Mouse (Mus musculus): ENCODE measurements around the gene Timm23. TPM values are rescaled to one million over a fixed set of nuclear protein-coding genes. Genes with fewer than 3 reads are reported as not detected.
"Not testable (repeated sequence)": the region's sequence is repeated elsewhere in the genome, so short reads cannot be mapped to it uniquely, and the experiment has no call there.

The Timm23 gene
- 218 and 251 TPM in 2 replicates for polyA plus RNA-seq (2015; fragmentation: Nextera tagmentation; extraction: Ambion mirVana)

- Histone ChIP-seq H3K9me3 (replicated peaks; ENCODE audit: control insufficient read depth, low read length) (0 out of 2 replicates have a peak, but pooled peaks cover 6% of the 10 kb centered on the region), H3K9ac (ENCODE audit: low read length) (peak within 1 kb of the TSS; percentile 95), H3K4me1 (ENCODE audit: control insufficient read depth, insufficient read depth, low read length) (peaks cover 16% of the 10 kb centered on the region), H3K27me3 (ENCODE audit: control insufficient read depth, insufficient read depth, low read length) (no peaks in the 10 kb centered on the region), H3K4me3 (replicated peaks; ENCODE audit: low read length) (peak within 1 kb of the TSS; percentile 98), H3K36me3 (ENCODE audit: control insufficient read depth, insufficient read depth, low read length) (peaks cover 9% of the 10 kb centered on the region), H3K4me2 (ENCODE audit: low read depth, low read length) (peak within 1 kb of the TSS; percentile 82), H3K27ac (ENCODE audit: low read length) (peak within 1 kb of the TSS; percentile 76)
- 0% methylated on average over 76 of the region's 77 CpGs for whole genome bisulfite sequencing
- ATAC-seq (ENCODE audit: insufficient read depth, low FRiP score) = peak; percentile 94
Observed at GRCm38 (mm10) chr14:32201791-32202451, at the start of gene Timm23, which contains the start of gene Parg. TSS of gene Timm23 (minus strand) at chr14:32201898. TSS of gene Parg (plus strand) at chr14:32201949.

GRCm38 (mm10) chr14:32249616-32250015 lies 47.9 kb upstream of the Timm23 start:
- Histone ChIP-seq H3K27ac (ENCODE audit: low read length) (no peak overlapping the region), H3K27me3 (ENCODE audit: control insufficient read depth, insufficient read depth, low read length) (no peaks in the 10 kb centered on the region), H3K4me3 (replicated peaks; ENCODE audit: low read length) (no peak overlapping the region), H3K4me1 (ENCODE audit: control insufficient read depth, insufficient read depth, low read length) (peaks cover 2% of the 10 kb centered on the region; the same call in 1 of the 2 replicates), H3K9ac (ENCODE audit: low read length) (no peak overlapping the region), H3K9me3 (replicated peaks; ENCODE audit: control insufficient read depth, low read length) (no peaks in the 10 kb centered on the region), H3K4me2 (ENCODE audit: low read depth, low read length) (no peak overlapping the region), H3K36me3 (ENCODE audit: control insufficient read depth, insufficient read depth, low read length) (no peaks in the 10 kb centered on the region)
- no peak for ATAC-seq (ENCODE audit: insufficient read depth, low FRiP score)
- WGBS = 71% methylated on average over 6 of the region's 6 CpGs

DNA sequence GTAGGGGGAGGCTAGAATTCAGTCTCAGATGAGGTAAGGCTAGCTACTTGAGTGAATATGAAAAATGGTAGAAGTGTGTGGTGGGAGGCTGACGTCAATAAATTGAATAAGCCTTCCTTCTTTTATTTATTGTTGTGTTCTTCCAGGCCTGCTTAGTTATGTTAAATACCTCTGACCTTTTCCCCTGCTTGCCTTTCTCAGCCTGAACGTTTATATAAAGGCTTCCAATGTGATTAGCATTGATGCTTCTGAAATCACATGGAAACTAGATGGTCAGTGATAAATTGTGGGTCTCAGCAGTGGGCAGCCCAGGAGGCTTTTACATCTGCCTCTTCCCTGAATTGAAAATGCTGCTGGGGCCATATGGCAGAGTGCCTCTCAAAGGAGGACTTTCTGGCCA lies 44.3 kb upstream of the Timm23 start:
- no peak for ATAC-seq (ENCODE audit: insufficient read depth, low FRiP score)
- Histone ChIP-seq H3K4me3 (replicated peaks; ENCODE audit: low read length) (no peak overlapping the region), H3K27me3 (ENCODE audit: control insufficient read depth, insufficient read depth, low read length) (no peaks in the 10 kb centered on the region), H3K9ac (ENCODE audit: low read length) (no peak overlapping the region), H3K4me2 (ENCODE audit: low read depth, low read length) (no peak overlapping the region), H3K27ac (ENCODE audit: low read length) (no peak overlapping the region), H3K36me3 (ENCODE audit: control insufficient read depth, insufficient read depth, low read length) (no peaks in the 10 kb centered on the region), H3K9me3 (replicated peaks; ENCODE audit: control insufficient read depth, low read length) (no peaks in the 10 kb centered on the region), H3K4me1 (ENCODE audit: control insufficient read depth, insufficient read depth, low read length) (peaks cover 2% of the 10 kb centered on the region; the same call in 1 of the 2 replicates)
- WGBS = 21% methylated on average over 2 of the region's 2 CpGs

DNA sequence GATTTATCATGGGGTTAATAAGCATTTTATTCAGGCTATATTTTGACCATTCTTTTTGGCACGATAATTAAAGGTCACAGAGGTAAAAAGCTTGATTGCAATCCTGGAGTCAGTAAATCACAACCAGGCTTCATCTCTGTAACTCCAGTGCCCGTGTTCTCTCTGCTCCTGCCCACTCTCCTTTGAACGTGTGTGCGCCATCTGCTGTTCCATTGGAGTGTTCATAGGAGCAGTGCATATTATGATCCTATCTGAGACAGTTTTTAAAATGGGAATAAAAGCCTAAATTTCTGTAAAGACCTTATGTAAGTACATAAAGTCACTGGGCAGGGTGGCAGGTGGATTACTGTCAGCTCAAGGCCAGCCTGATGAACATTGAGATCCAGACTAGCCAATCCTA lies 40.7 kb upstream of the Timm23 start:
- Histone ChIP-seq H3K4me3 (replicated peaks; ENCODE audit: low read length) (no peak overlapping the region), H3K9ac (ENCODE audit: low read length) (no peak overlapping the region), H3K27me3 (ENCODE audit: control insufficient read depth, insufficient read depth, low read length) (no peaks in the 10 kb centered on the region), H3K27ac (ENCODE audit: low read length) (no peak overlapping the region), H3K9me3 (replicated peaks; ENCODE audit: control insufficient read depth, low read length) (no peaks in the 10 kb centered on the region), H3K36me3 (ENCODE audit: control insufficient read depth, insufficient read depth, low read length) (no peaks in the 10 kb centered on the region), H3K4me1 (ENCODE audit: control insufficient read depth, insufficient read depth, low read length) (peaks cover 2% of the 10 kb centered on the region; the same call in 1 of the 2 replicates), H3K4me2 (ENCODE audit: low read depth, low read length) (no peak overlapping the region)
- no peak for ATAC-seq (ENCODE audit: insufficient read depth, low FRiP score)
- 79% methylated on average over 4 of the region's 4 CpGs for WGBS

DNA sequence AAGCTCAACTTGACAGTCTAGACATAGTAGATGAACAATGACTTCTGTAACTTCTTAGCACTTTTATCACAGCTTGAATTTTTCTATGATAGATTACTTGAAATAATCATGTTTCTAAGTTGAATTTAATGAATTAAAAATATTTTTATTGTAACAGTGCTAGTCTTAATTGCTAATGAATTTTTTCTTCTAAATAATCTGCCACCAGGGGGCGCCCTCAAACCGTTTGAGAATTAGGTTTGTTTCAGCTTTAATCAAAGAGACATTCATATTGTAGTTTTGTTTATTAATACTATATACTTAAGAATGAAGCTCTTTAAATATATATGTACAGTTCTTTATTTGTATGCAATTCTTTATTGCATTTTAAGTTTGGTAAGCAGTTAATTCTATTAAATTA lies 27.3 kb upstream of the Timm23 start:
- H3K27me3 ChIP-seq (ENCODE audit: control insufficient read depth, insufficient read depth, low read length) = no peaks in the 10 kb centered on the region
- WGBS = under 1% methylated on average over 2 of the region's 2 CpGs
- H3K9me3 ChIP-seq (replicated peaks; ENCODE audit: control insufficient read depth, low read length) = no peaks in the 10 kb centered on the region
- no peak overlapping the region for H3K4me3 ChIP-seq (replicated peaks; ENCODE audit: low read length)
- no peak overlapping the region for H3K9ac ChIP-seq (ENCODE audit: low read length)
- no peak overlapping the region for H3K27ac ChIP-seq (ENCODE audit: low read length)
- H3K36me3 ChIP-seq (ENCODE audit: control insufficient read depth, insufficient read depth, low read length) = no peaks in the 10 kb centered on the region
- no peak overlapping the region for H3K4me2 ChIP-seq (ENCODE audit: low read depth, low read length)
- ATAC-seq (ENCODE audit: insufficient read depth, low FRiP score) = no peak
- H3K4me1 ChIP-seq (ENCODE audit: control insufficient read depth, insufficient read depth, low read length) = no peaks in the 10 kb centered on the region

GRCm38 (mm10) chr14:32226601-32227000 lies 24.9 kb upstream of the Timm23 start:
- Histone ChIP-seq H3K9me3 (replicated peaks; ENCODE audit: control insufficient read depth, low read length) (no peaks in the 10 kb centered on the region), H3K9ac (ENCODE audit: low read length) (no peak overlapping the region), H3K4me2 (ENCODE audit: low read depth, low read length) (no peak overlapping the region), H3K36me3 (ENCODE audit: control insufficient read depth, insufficient read depth, low read length) (no peaks in the 10 kb centered on the region), H3K27me3 (ENCODE audit: control insufficient read depth, insufficient read depth, low read length) (no peaks in the 10 kb centered on the region), H3K4me3 (replicated peaks; ENCODE audit: low read length) (no peak overlapping the region), H3K4me1 (ENCODE audit: control insufficient read depth, insufficient read depth, low read length) (no peaks in the 10 kb centered on the region), H3K27ac (ENCODE audit: low read length) (no peak overlapping the region)
- no peak for ATAC-seq (ENCODE audit: insufficient read depth, low FRiP score)

- Histone ChIP-seq H3K4me3 (replicated peaks; ENCODE audit: low read length) (peak overlapping the region; percentile 98), H3K9me3 (replicated peaks; ENCODE audit: control insufficient read depth, low read length) (0 out of 2 replicates have a peak, but pooled peaks cover 6% of the 10 kb centered on the region), H3K4me2 (ENCODE audit: low read depth, low read length) (peak overlapping the region; percentile 73), H3K4me1 (ENCODE audit: control insufficient read depth, insufficient read depth, low read length) (peaks cover 16% of the 10 kb centered on the region), H3K36me3 (ENCODE audit: control insufficient read depth, insufficient read depth, low read length) (peaks cover 10% of the 10 kb centered on the region), H3K27ac (ENCODE audit: low read length) (peak overlapping the region; percentile 76), H3K9ac (ENCODE audit: low read length) (peak overlapping the region; percentile 80), H3K27me3 (ENCODE audit: control insufficient read depth, insufficient read depth, low read length) (no peaks in the 10 kb centered on the region)
- peak; percentile 54; the same call in 1 of the 2 replicates for ATAC-seq (ENCODE audit: insufficient read depth, low FRiP score)
- under 1% methylated on average over 26 of the region's 26 CpGs for WGBS
Observed at GRCm38 (mm10) chr14:32201354-32201753, 344 bp downstream of the Timm23 start.

- H3K4me2 ChIP-seq (ENCODE audit: low read depth, low read length); H3K27me3 ChIP-seq (ENCODE audit: control insufficient read depth, insufficient read depth, low read length); H3K27ac ChIP-seq (ENCODE audit: low read length); H3K4me1 ChIP-seq (ENCODE audit: control insufficient read depth, insufficient read depth, low read length); H3K9ac ChIP-seq (ENCODE audit: low read length); H3K9me3 ChIP-seq (replicated peaks; ENCODE audit: control insufficient read depth, low read length); ATAC-seq (ENCODE audit: insufficient read depth, low FRiP score); H3K4me3 ChIP-seq (replicated peaks; ENCODE audit: low read length): not testable (repeated sequence)
- peaks cover 12% of the 10 kb centered on the region for H3K36me3 ChIP-seq (ENCODE audit: control insufficient read depth, insufficient read depth, low read length)
- 79% methylated on average over 5 of the region's 5 CpGs for WGBS
Observed at GRCm38 (mm10) chr14:32193557-32193956, 8.1 kb downstream of the Timm23 start.

DNA sequence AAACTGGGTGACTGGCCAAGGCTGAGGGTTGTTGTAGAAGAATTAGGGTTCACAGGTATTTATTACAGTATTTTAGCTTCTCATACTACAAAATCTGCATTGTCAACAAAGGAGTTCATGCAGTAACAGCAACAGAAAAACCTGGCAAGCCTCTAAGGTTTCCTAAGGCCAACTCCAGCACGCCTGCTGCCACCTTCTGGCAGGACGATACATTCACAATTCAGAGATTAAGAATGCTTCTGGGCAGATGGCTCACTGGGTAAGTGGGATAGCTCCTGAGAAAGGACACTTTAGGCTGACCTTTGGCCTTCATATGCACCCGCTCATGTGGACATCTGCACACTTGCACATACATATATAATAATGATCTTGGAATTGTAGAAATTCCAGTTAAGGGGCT lies 9.3 kb downstream of the Timm23 start:
- Histone ChIP-seq H3K27me3 (ENCODE audit: control insufficient read depth, insufficient read depth, low read length) (no peaks in the 10 kb centered on the region), H3K4me3 (replicated peaks; ENCODE audit: low read length) (no peak overlapping the region), H3K36me3 (ENCODE audit: control insufficient read depth, insufficient read depth, low read length) (peaks cover 17% of the 10 kb centered on the region), H3K9ac (ENCODE audit: low read length) (no peak overlapping the region), H3K4me2 (ENCODE audit: low read depth, low read length) (no peak overlapping the region), H3K27ac (ENCODE audit: low read length) (no peak overlapping the region), H3K9me3 (replicated peaks; ENCODE audit: control insufficient read depth, low read length) (no peaks in the 10 kb centered on the region), H3K4me1 (ENCODE audit: control insufficient read depth, insufficient read depth, low read length) (0 out of 2 replicates have a peak, but pooled peaks cover 2% of the 10 kb centered on the region)
- ATAC-seq (ENCODE audit: insufficient read depth, low FRiP score) = no peak; the same call in 1 of the 2 replicates
- WGBS = 34% methylated on average over 3 of the region's 3 CpGs

All from stomach, embryonic 16.5 days (tissue).